Mouse (Mus musculus): ENCODE results near the gene Nelfe. TPM values are rescaled to one million over a fixed set of nuclear protein-coding genes. Genes with fewer than 3 reads are reported as not detected.
A peak's percentile ranks its signal among the peaks of the same experiment; 100 is the strongest.

Gene Nelfe
- total and polyA plus RNA-seq, 3 experiments = 12.3 to 15.8 (median 14.9) TPM

DNA sequence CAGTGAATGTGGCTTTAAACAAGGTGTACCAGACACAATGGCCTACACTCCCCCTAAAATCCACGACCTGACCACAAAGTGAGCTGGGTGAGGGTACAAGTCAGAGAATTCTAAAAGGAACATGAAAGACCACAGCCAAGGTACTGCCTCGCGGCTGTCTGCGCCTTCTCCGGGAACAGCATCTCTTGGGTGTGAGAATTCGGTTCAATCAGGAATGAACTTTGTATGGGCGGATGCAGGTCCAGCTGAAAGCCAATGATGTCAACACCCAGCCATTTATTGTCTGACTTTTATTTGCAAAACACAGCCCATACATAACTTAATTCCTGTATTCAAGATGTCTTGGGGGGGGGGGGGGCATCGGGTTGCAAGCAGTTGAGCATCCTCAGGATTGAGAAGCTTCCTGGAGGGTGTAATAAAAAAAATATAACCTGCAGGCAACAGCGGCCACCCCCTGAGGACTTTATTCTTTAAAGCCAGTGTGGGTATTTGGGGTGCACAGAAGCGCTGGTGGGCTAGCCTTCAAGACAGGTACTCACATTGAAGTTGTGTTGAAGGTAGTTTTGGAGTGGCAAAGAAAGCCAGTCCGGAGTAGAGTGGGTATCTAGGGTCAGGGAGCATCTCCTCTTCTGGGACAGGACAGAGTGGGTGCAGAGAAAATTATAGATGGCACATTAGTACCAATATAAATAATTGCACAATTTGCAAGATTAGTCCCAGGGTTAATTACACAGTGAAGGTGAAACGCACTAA lies 43.1 kb downstream of the Nelfe start:
- TF ChIP-seq CTCF (IDR thresholded peaks at IDR 0.05) (no peak), POLR2A (IDR thresholded peaks at IDR 0.05; ENCODE audit: insufficient read depth, low read depth, low read length) (no peak), EP300 (IDR thresholded peaks at IDR 0.05; ENCODE audit: insufficient read depth, low read depth, low read length) (no peak)
- 77% methylated on average over 12 of the region's 12 CpGs for WGBS
- intact Hi-C loops (cut with DNase I) = loop anchor here (2.0 to 5.0 kb wide), 2 partner anchors 36 to 38 kb away; partner anchors contain the start of gene Neu1
- Histone ChIP-seq H3K4me1 (ENCODE audit: control insufficient read depth, insufficient read depth, low read length) (peaks cover 5% of the 10 kb centered on the region), H3K36me3 (ENCODE audit: control insufficient read depth, insufficient read depth, low read length) (no peaks in the 10 kb centered on the region), H3K9ac (ENCODE audit: low read depth, low read length) (no peak overlapping the region), H3K27me3 (ENCODE audit: control insufficient read depth, insufficient read depth, low read length) (no peaks in the 10 kb centered on the region), H3K27ac (peak overlapping the region; percentile 82), H3K4me3 (peak overlapping the region; percentile 64; the same call in 1 of the 2 replicates), H3K79me2 (replicated peaks; ENCODE audit: control insufficient read depth, insufficient read depth, low read length) (no peaks in the 10 kb centered on the region)
- DNase-seq = no peak

DNA sequence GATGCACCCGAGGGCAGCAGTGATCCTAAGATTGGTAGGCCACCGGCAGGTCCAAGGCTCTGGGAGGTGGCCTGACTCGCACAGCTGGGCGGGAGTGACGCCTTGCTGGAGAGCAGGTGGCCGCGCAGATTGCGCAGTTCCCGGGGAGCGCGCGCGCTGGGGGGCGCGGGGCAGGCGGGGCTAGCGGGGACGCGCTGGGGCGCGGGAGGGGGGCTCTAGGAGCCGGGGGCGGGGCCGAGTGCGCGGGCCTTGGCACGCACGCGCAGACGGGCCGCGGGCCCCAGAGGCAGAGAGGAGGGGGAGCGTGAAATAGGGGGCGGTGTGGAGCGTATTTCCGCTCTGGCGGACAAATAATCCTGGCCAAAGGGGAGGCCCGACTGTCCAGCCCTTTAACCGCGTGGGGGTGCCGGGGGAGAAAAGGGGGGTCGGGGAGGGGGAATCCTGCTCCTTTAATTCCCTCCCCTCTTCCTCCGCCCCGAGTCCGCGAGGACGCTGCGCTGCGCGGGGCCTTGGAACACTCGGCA lies 43.9 kb downstream of the Nelfe start:
- Histone ChIP-seq H3K4me3 (peak overlapping the region; percentile 64), H3K27ac (peak overlapping the region; percentile 82), H3K4me1 (ENCODE audit: control insufficient read depth, insufficient read depth, low read length) (peaks cover 5% of the 10 kb centered on the region), H3K9ac (ENCODE audit: low read depth, low read length) (peak overlapping the region; percentile 89), H3K79me2 (replicated peaks; ENCODE audit: control insufficient read depth, insufficient read depth, low read length) (no peaks in the 10 kb centered on the region), H3K27me3 (ENCODE audit: control insufficient read depth, insufficient read depth, low read length) (no peaks in the 10 kb centered on the region), H3K36me3 (ENCODE audit: control insufficient read depth, insufficient read depth, low read length) (no peaks in the 10 kb centered on the region)
- intact Hi-C loops (cut with DNase I) = loop anchor here (5.0 kb wide), 1 partner anchor 37 kb away; no protein-coding TSS in a partner anchor
- TF ChIP-seq EP300 (IDR thresholded peaks at IDR 0.05; ENCODE audit: insufficient read depth, low read depth, low read length) (0 out of 2 replicates have a peak, but pooled peaks have one; percentile 32), POLR2A (IDR thresholded peaks at IDR 0.05; ENCODE audit: insufficient read depth, low read depth, low read length) (peak; percentile 86), CTCF (IDR thresholded peaks at IDR 0.05) (peak; percentile 27)
- 2% methylated on average over 43 of the region's 51 CpGs for WGBS
- peak; percentile 95 to 96 for DNase-seq

DNA sequence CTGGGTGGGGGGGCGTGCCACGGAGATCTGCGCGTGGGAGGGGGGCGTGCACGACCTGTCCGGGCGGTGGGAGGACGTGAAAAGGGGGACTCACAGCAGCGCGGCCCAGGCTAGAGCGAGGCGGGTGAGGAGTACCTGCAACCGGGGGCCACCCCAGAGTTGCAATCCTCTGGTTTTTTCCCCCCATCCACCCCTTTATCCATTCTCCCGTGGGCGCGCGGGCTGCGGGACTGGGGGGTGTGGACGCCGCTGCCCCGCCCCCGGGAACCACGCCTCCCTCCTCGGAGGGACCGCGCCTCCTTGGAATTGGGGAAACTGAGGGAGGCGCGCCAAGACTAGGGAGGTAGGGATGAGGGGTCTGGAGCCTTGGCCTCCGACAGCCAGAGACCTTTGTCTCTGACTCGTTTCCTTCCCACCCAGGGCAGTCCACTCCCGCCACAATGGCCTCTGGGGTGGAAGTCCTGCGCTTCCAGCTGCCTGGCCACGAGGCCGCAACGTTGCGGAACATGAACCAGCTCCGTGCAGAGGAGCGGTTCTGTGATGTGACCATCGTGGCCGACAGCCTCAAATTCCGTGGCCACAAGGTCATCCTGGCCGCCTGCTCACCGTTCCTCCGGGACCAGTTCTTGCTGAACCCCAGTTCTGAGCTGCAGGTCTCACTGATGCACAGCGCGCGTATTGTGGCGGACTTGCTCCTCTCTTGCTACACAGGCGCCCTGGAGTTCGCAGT lies 44.8 kb downstream of the Nelfe start:
- WGBS = 12% methylated on average over 48 of the region's 51 CpGs
- intact Hi-C loops (cut with DNase I) = loop anchor here (5.0 kb wide), 1 partner anchor 38 kb away; no protein-coding TSS in a partner anchor

DNA sequence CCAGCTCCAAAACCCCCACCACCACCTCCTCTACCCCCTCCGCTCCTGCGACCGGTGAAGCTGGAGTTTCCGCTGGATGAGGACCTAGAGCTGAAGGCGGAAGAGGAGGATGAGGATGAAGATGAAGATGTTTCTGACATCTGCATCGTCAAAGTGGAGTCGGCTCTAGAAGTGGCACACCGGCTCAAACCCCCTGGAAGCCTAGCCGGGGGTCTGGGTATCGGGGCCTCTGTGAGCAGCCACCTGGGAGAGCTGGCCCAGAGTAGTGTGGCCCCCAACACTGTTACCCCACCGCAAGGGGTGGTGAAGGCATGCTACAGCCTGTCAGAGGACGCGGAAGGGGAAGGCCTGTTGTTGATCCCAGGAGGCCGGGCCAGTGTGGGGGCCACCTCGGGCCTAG lies 45.5 kb downstream of the Nelfe start:
- no peak for DNase-seq
- TF ChIP-seq EP300 (IDR thresholded peaks at IDR 0.05; ENCODE audit: insufficient read depth, low read depth, low read length) = no peak
- no peak for TF ChIP-seq POLR2A (IDR thresholded peaks at IDR 0.05; ENCODE audit: insufficient read depth, low read depth, low read length)
- no peak for TF ChIP-seq CTCF (IDR thresholded peaks at IDR 0.05)
- intact Hi-C loops (cut with DNase I) = no loop called here
- Histone ChIP-seq H3K27ac (no peak overlapping the region), H3K4me3 (no peak overlapping the region), H3K9ac (ENCODE audit: low read depth, low read length) (no peak overlapping the region), H3K4me1 (ENCODE audit: control insufficient read depth, insufficient read depth, low read length) (peaks cover 5% of the 10 kb centered on the region), H3K27me3 (ENCODE audit: control insufficient read depth, insufficient read depth, low read length) (no peaks in the 10 kb centered on the region), H3K79me2 (replicated peaks; ENCODE audit: control insufficient read depth, insufficient read depth, low read length) (no peaks in the 10 kb centered on the region), H3K36me3 (ENCODE audit: control insufficient read depth, insufficient read depth, low read length) (no peaks in the 10 kb centered on the region)
- WGBS = 95% methylated on average over 15 of the region's 15 CpGs

More for the DNA sequence above, 44.8 kb downstream of the Nelfe start:
- Histone ChIP-seq H3K27me3 (ENCODE audit: control insufficient read depth, insufficient read depth, low read length) (no peaks in the 10 kb centered on the region), H3K36me3 (ENCODE audit: control insufficient read depth, insufficient read depth, low read length) (no peaks in the 10 kb centered on the region), H3K4me3 (peak overlapping the region; percentile 64), H3K79me2 (replicated peaks; ENCODE audit: control insufficient read depth, insufficient read depth, low read length) (no peaks in the 10 kb centered on the region), H3K27ac (peak overlapping the region; percentile 82), H3K9ac (ENCODE audit: low read depth, low read length) (peak overlapping the region; percentile 89), H3K4me1 (ENCODE audit: control insufficient read depth, insufficient read depth, low read length) (peaks cover 5% of the 10 kb centered on the region)
- no peak for TF ChIP-seq CTCF (IDR thresholded peaks at IDR 0.05)
- TF ChIP-seq POLR2A (IDR thresholded peaks at IDR 0.05; ENCODE audit: insufficient read depth, low read depth, low read length) = no peak
- no peak for TF ChIP-seq EP300 (IDR thresholded peaks at IDR 0.05; ENCODE audit: insufficient read depth, low read depth, low read length)
- DNase-seq = peak; percentile 66 to 76

DNA sequence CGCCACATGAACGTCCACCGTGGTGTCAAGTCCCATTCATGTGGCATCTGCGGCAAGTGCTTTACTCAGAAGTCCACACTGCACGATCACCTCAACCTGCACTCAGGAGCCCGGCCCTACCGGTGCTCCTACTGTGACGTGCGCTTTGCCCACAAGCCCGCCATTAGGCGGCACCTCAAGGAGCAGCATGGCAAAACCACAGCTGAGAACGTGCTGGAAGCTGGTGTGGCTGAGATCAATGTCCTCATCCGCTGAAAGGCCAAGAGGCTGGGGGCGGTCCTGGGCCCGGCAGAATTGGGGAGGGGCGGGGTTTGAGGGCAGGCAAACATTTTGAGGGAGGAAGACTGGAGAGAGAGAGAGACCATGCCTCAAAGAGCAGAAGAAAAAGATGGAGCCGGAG lies 46.2 kb downstream of the Nelfe start:
- H3K4me3 ChIP-seq = no peak overlapping the region
- H3K79me2 ChIP-seq (replicated peaks; ENCODE audit: control insufficient read depth, insufficient read depth, low read length) = no peaks in the 10 kb centered on the region
- TF ChIP-seq EP300 (IDR thresholded peaks at IDR 0.05; ENCODE audit: insufficient read depth, low read depth, low read length) = no peak
- no peak for TF ChIP-seq CTCF (IDR thresholded peaks at IDR 0.05)
- no peak for TF ChIP-seq POLR2A (IDR thresholded peaks at IDR 0.05; ENCODE audit: insufficient read depth, low read depth, low read length)
- no peak overlapping the region for H3K27ac ChIP-seq
- 84% methylated on average over 17 of the region's 17 CpGs for WGBS
- peaks cover 5% of the 10 kb centered on the region for H3K4me1 ChIP-seq (ENCODE audit: control insufficient read depth, insufficient read depth, low read length)
- no peaks in the 10 kb centered on the region for H3K27me3 ChIP-seq (ENCODE audit: control insufficient read depth, insufficient read depth, low read length)
- H3K36me3 ChIP-seq (ENCODE audit: control insufficient read depth, insufficient read depth, low read length) = no peaks in the 10 kb centered on the region
- DNase-seq = peak in 1 of 2 experiments; percentile 21
- no peak overlapping the region for H3K9ac ChIP-seq (ENCODE audit: low read depth, low read length)
- intact Hi-C loops (cut with DNase I) = no loop called here
